Mouse (Mus musculus): ENCODE measurements around the gene Pemt.
"Not testable (repeated sequence)": the region's sequence is repeated elsewhere in the genome, so short reads cannot be mapped to it uniquely, and the experiment has no call there.

Pemt gene

GRCm38 (mm10) chr11:59991365-59991764 is 54.9 kb downstream of the Pemt start:
- DNase-seq, result no peak

GRCm38 (mm10) chr11:59989406-59989805 is 56.9 kb downstream of the Pemt start:
- no peak for DNase-seq

GRCm38 (mm10) chr11:59977831-59978230 is 68.5 kb downstream of the Pemt start:
- no peak for DNase-seq

GRCm38 (mm10) chr11:59975241-59975640 is 71.0 kb downstream of the Pemt start:
- DNase-seq, result no peak

GRCm38 (mm10) chr11:59973389-59973788 is 72.9 kb downstream of the Pemt start:
- DNase-seq, result no peak

- DNase-seq, result no peak
These were observed 74.6 kb downstream of the Pemt start for GRCm38 (mm10) chr11:59971691-59972090.

- DNase-seq, result no peak
These were observed 75.5 kb downstream of the Pemt start for GRCm38 (mm10) chr11:59970780-59971179.

GRCm38 (mm10) chr11:59967765-59968164 is 78.5 kb downstream of the Pemt start:
- no peak for DNase-seq

- no peak for DNase-seq
These were observed 80.2 kb downstream of the Pemt start for GRCm38 (mm10) chr11:59966102-59966483.

- peak; percentile 82 for DNase-seq
These were observed 80.8 kb downstream of the Pemt start for GRCm38 (mm10) chr11:59965227-59966101.

GRCm38 (mm10) chr11:59964818-59965217 is 81.5 kb downstream of the Pemt start, which contains the start of gene Rasd1:
Gene Rasd1, minus strand, starts transcription at chr11:59964944.
- DNase-seq, result peak; percentile 81

- peak; percentile 28 for DNase-seq
These were observed 82.0 kb downstream of the Pemt start for GRCm38 (mm10) chr11:59964163-59964758.

GRCm38 (mm10) chr11:59963364-59964162 is 82.7 kb downstream of the Pemt start:
- DNase-seq, result no peak

- DNase-seq, result no peak
These were observed 83.7 kb downstream of the Pemt start for GRCm38 (mm10) chr11:59962590-59962989.

GRCm38 (mm10) chr11:59961338-59961875 is 84.9 kb downstream of the Pemt start:
- no peak for DNase-seq

- no peak for DNase-seq
These were observed 85.6 kb downstream of the Pemt start for GRCm38 (mm10) chr11:59960476-59961337.

GRCm38 (mm10) chr11:59959453-59959852 is 86.8 kb downstream of the Pemt start:
- no peak for DNase-seq

GRCm38 (mm10) chr11:59956749-59957148 is 89.5 kb downstream of the Pemt start:
- DNase-seq, result no peak

- no peak for DNase-seq
These were observed 93.4 kb downstream of the Pemt start for GRCm38 (mm10) chr11:59952892-59953291.

GRCm38 (mm10) chr11:59948401-59948767 is 97.9 kb downstream of the Pemt start:
- DNase-seq, result no peak

GRCm38 (mm10) chr11:59947752-59948400 is 98.4 kb downstream of the Pemt start, which contains the start of gene Med9:
Gene Med9, plus strand, starts transcription at chr11:59948206.
- peak; percentile 90 for DNase-seq

GRCm38 (mm10) chr11:59944855-59945254 is 101.4 kb downstream of the Pemt start:
- not testable (repeated sequence) for DNase-seq

All from cerebellum, adult 11 months (tissue).